Mouse (Mus musculus): ENCODE measurements around the gene Pnpla3. TPM values are rescaled to one million over a fixed set of nuclear protein-coding genes. Genes with fewer than 3 reads are reported as not detected.

The Pnpla3 gene
- polyA plus RNA-seq, 1 experiment = not detected

DNA sequence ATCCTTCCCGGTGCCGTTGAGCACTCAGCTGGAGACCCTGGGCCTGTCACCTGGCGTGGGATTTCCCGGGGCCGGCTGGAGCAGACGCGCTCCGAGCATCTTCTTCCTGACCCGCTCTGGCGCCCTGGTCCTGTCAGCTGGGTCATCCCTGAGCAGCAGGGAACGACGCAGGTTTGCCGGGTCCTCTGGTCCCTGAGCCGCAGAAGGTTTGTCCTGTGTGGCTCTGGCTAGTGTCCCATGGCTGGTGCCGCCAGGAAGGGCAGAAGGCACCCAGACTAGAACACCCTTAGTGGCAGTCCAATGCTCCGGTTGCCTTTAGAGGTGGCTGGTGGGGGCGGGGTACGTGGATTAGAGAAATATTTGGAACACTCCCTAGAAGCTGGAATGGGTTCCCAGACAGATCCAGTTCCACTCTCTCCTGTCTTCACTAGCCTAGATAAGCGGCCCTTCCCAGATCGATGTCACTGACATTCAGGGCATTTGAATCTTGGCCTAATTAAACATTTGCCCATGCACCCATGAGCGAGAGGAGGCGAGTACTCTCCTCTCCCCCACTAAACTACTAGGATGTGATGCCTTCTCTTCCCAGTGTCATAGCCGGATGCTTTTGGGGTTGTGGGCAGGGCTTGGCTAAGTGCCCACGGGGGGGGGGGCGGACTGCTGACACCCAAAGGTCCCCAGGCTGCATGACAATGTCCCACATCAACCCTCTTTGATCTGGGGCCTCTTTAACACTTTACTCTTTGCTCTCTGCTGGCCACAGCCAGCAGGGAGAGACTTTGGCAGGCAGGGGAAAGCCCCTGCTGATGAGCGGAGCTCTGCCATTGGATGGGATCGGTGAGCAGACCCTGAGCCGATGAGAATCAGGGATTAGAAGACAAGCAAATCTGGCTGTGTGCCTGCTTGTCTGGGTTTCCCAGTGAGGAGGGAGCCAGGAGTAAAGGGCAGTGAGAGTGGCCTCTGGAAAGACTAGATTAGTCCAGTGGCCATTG is 829 bp downstream of the Pnpla3 start:
- Histone ChIP-seq H3K4me1 (ENCODE audit: control insufficient read depth) (peaks cover 13% of the 10 kb centered on the region), H3K27me3 (ENCODE audit: control insufficient read depth) (peaks cover 30% of the 10 kb centered on the region), H3K36me3 (ENCODE audit: control insufficient read depth) (no peaks in the 10 kb centered on the region), H3K9me3 (ENCODE audit: control insufficient read depth, low read length) (no peaks in the 10 kb centered on the region), H3K4me3 (replicated peaks) (peak overlapping the region; percentile 55)
- no peak for TF ChIP-seq GATA1 (IDR thresholded peaks at IDR 0.05; ENCODE audit: low read length)
- TF ChIP-seq TAL1 (IDR thresholded peaks at IDR 0.05; ENCODE audit: low read length) = no peak

DNA sequence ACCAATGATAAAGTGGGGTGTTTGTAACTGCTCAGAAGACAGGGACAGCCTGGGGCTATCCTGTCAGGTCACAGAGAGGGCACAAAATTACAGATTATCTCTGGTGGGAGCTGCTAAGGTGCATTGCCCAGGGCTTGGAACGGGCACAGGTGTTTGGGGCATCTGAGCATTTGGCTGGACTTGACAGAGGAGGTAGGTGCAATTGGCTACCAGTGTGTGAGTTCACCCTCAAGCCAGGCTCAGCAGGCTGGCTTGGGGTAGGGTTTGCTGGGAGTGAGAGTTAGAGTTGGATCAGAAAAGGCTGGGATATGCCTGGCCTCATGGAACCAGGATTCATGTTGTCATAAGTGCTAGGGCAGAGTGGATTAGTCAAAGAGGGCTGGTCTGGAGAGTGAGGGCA is 1.9 kb downstream of the Pnpla3 start:
- TF ChIP-seq GATA1 (IDR thresholded peaks at IDR 0.05; ENCODE audit: low read length) (no peak), TAL1 (IDR thresholded peaks at IDR 0.05; ENCODE audit: low read length) (no peak)
- no peaks in the 10 kb centered on the region for H3K9me3 ChIP-seq (ENCODE audit: control insufficient read depth, low read length)
- peaks cover 5% of the 10 kb centered on the region; the same call in 1 of the 2 replicates for H3K36me3 ChIP-seq (ENCODE audit: control insufficient read depth)

DNA sequence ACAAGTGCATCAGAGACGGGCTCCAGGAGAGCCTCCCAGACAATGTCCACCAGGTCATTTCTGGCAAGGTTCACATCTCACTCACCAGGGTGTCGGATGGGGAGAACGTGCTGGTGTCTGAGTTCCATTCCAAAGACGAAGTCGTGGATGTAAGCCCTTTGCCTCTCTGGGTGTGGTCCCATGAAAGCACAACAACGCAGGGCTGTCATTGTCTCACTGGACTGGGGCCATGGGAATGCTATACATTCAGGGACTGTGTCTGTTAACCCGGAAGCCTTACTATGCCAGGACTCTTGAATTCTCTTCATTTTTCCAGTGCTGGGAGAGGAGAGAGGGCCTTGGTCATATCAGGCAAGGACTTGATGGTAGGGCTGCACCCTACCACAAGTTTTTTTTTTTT is 3.5 kb downstream of the Pnpla3 start:
- peaks cover 32% of the 10 kb centered on the region for H3K27me3 ChIP-seq (ENCODE audit: control insufficient read depth)
- TF ChIP-seq GATA1 (IDR thresholded peaks at IDR 0.05; ENCODE audit: low read length) (no peak), TAL1 (IDR thresholded peaks at IDR 0.05; ENCODE audit: low read length) (no peak)
- peaks cover 5% of the 10 kb centered on the region; the same call in 1 of the 2 replicates for H3K36me3 ChIP-seq (ENCODE audit: control insufficient read depth)
- no peaks in the 10 kb centered on the region for H3K9me3 ChIP-seq (ENCODE audit: control insufficient read depth, low read length)
- H3K4me1 ChIP-seq (ENCODE audit: control insufficient read depth) = peaks cover 13% of the 10 kb centered on the region
- no peak overlapping the region for H3K4me3 ChIP-seq (replicated peaks)

More for the DNA sequence above, 1.9 kb downstream of the Pnpla3 start:
- H3K4me1 ChIP-seq (ENCODE audit: control insufficient read depth) = peaks cover 13% of the 10 kb centered on the region
- no peak overlapping the region for H3K4me3 ChIP-seq (replicated peaks)
- peaks cover 32% of the 10 kb centered on the region for H3K27me3 ChIP-seq (ENCODE audit: control insufficient read depth)

DNA sequence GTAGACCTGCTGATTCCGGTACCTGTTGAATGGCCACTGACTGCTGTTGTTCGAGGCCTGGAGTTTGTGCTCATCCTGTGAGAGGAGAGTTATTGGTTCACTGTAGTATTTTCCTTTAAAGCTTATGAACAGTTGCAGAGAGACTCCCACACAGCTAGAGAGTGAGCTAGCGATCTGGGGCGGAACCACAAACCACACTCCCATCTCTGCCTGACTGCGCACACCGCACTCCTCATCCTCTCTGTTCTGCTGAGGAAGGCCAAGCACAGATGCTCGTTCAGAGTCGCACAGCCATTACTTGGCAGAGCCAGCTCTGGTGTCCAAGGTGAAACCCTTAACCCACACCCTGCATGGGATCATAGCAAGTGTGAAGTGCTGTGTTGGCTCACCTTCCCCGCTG is 11.1 kb downstream of the Pnpla3 start:
- Histone ChIP-seq H3K4me1 (ENCODE audit: control insufficient read depth) (no peaks in the 10 kb centered on the region), H3K27me3 (ENCODE audit: control insufficient read depth) (peaks cover 18% of the 10 kb centered on the region), H3K9me3 (ENCODE audit: control insufficient read depth, low read length) (no peaks in the 10 kb centered on the region), H3K4me3 (replicated peaks) (no peak overlapping the region), H3K36me3 (ENCODE audit: control insufficient read depth) (peaks cover 5% of the 10 kb centered on the region; the same call in 1 of the 2 replicates)
- TF ChIP-seq TAL1 (IDR thresholded peaks at IDR 0.05; ENCODE audit: low read length) (no peak), GATA1 (IDR thresholded peaks at IDR 0.05; ENCODE audit: low read length) (no peak)

DNA sequence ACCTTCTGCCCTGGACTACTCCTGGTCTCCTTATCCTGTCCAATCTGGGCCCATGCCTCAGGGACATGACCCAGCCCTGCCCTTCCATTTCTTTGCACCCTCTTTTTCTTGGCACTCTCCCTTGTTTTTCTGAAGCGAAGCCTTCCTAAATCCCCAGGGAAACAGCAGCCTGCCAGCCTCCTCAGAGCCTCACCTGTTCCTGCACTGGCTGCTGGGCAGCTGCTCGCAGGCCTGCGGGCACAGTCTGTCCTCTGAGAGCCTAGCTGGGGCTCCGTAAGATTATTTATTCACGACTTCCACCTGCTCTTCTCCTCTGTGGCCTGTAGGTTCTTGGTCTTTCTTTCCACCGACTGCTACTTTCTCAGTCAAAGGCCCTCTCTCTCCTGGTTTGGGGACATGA is 14.4 kb downstream of the Pnpla3 start:
- Histone ChIP-seq H3K36me3 (ENCODE audit: control insufficient read depth) (no peaks in the 10 kb centered on the region; the same call in 1 of the 2 replicates), H3K4me1 (ENCODE audit: control insufficient read depth) (peaks cover 1% of the 10 kb centered on the region; the same call in 1 of the 2 replicates), H3K27me3 (ENCODE audit: control insufficient read depth) (peaks cover 21% of the 10 kb centered on the region), H3K9me3 (ENCODE audit: control insufficient read depth, low read length) (no peaks in the 10 kb centered on the region), H3K4me3 (replicated peaks) (no peak overlapping the region)
- no peak for TF ChIP-seq GATA1 (IDR thresholded peaks at IDR 0.05; ENCODE audit: low read length)
- TF ChIP-seq TAL1 (IDR thresholded peaks at IDR 0.05; ENCODE audit: low read length) = no peak

GRCm38 (mm10) chr15:84183967-84184366 is 16.3 kb downstream of the Pnpla3 start:
- peaks cover 2% of the 10 kb centered on the region; the same call in 1 of the 2 replicates for H3K36me3 ChIP-seq (ENCODE audit: control insufficient read depth)
- H3K4me1 ChIP-seq (ENCODE audit: control insufficient read depth) = peaks cover 1% of the 10 kb centered on the region; the same call in 1 of the 2 replicates
- TF ChIP-seq GATA1 (IDR thresholded peaks at IDR 0.05; ENCODE audit: low read length) (no peak), TAL1 (IDR thresholded peaks at IDR 0.05; ENCODE audit: low read length) (no peak)
- H3K27me3 ChIP-seq (ENCODE audit: control insufficient read depth) = peaks cover 21% of the 10 kb centered on the region
- H3K9me3 ChIP-seq (ENCODE audit: control insufficient read depth, low read length) = no peaks in the 10 kb centered on the region
- H3K4me3 ChIP-seq (replicated peaks) = no peak overlapping the region

GRCm38 (mm10) chr15:84186196-84186595 is 18.6 kb downstream of the Pnpla3 start:
- TF ChIP-seq TAL1 (IDR thresholded peaks at IDR 0.05; ENCODE audit: low read length) (no peak), GATA1 (IDR thresholded peaks at IDR 0.05; ENCODE audit: low read length) (no peak)
- Histone ChIP-seq H3K4me1 (ENCODE audit: control insufficient read depth) (peaks cover 15% of the 10 kb centered on the region), H3K4me3 (replicated peaks) (no peak overlapping the region), H3K36me3 (ENCODE audit: control insufficient read depth) (peaks cover 2% of the 10 kb centered on the region; the same call in 1 of the 2 replicates), H3K27me3 (ENCODE audit: control insufficient read depth) (peaks cover 18% of the 10 kb centered on the region), H3K9me3 (ENCODE audit: control insufficient read depth, low read length) (no peaks in the 10 kb centered on the region)

DNA sequence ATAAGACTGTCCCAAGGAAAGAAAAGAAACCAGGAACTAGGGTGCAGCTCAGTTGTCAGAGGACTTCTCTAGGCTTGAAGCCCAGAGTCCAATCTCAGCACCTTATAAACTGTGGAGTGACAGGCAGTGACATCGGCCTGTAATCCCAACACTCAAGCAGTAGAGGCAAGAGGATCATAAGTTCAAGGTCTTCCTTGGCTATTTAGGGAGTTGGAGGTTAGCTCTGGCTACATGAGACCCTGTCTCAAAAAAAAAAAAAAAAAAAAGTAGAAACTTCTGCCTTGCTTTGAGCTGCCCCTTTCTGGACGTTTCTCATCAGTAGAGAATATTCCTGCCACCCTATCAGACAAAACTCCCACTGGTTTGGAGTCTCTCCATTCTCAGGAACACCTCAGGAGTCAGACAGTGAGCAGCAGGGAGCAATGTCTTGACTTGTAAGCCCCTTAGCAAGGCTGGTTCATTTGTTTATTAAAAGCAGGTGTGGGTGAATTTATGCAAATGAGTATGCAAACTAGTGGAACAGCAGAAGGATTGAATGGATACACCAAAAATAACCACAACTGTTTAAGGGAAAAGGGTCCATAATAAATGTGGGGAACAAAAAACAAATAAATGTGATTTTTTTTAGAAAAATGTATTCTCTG is 21.4 kb downstream of the Pnpla3 start:
- H3K4me1 ChIP-seq (ENCODE audit: control insufficient read depth) = peaks cover 40% of the 10 kb centered on the region

GRCm38 (mm10) chr15:84189881-84190280 is 22.2 kb downstream of the Pnpla3 start:
- Histone ChIP-seq H3K4me3 (replicated peaks) (no peak overlapping the region), H3K27me3 (ENCODE audit: control insufficient read depth) (no peaks in the 10 kb centered on the region), H3K4me1 (ENCODE audit: control insufficient read depth) (peaks cover 38% of the 10 kb centered on the region), H3K9me3 (ENCODE audit: control insufficient read depth, low read length) (no peaks in the 10 kb centered on the region), H3K36me3 (ENCODE audit: control insufficient read depth) (peaks cover 17% of the 10 kb centered on the region)
- TF ChIP-seq TAL1 (IDR thresholded peaks at IDR 0.05; ENCODE audit: low read length) (no peak), GATA1 (IDR thresholded peaks at IDR 0.05; ENCODE audit: low read length) (no peak)

More for the DNA sequence above, 21.4 kb downstream of the Pnpla3 start:
- no peak overlapping the region for H3K4me3 ChIP-seq (replicated peaks)
- TF ChIP-seq GATA1 (IDR thresholded peaks at IDR 0.05; ENCODE audit: low read length) (no peak), TAL1 (IDR thresholded peaks at IDR 0.05; ENCODE audit: low read length) (no peak)
- peaks cover 2% of the 10 kb centered on the region for H3K27me3 ChIP-seq (ENCODE audit: control insufficient read depth)
- H3K9me3 ChIP-seq (ENCODE audit: control insufficient read depth, low read length) = no peaks in the 10 kb centered on the region
- peaks cover 9% of the 10 kb centered on the region for H3K36me3 ChIP-seq (ENCODE audit: control insufficient read depth)

Data from erythroblast, embryonic 14.5 days (primary cell).